ENCODE assay signal across 8 mouse cellular contexts in genomic region chr2:37451667-37452375, GRCm38 (mm10). TPM values are rescaled to one million over a fixed set of nuclear protein-coding genes. Genes with fewer than 3 reads are reported as not detected.
DNase-seq lines count a peak whose midpoint lies in the region; TF ChIP-seq lines count a peak whose summit lies in the region.

No protein-coding gene starts in this region.

- intact Hi-C loops in gastrocnemius, adult 2 months (cut with DNase I) = no loop called here

- H3K27ac ChIP-seq in gastrocnemius, adult 2 months = peak overlapping the region; percentile 95

- peaks cover 11% of the 10 kb centered on the region for H3K36me3 ChIP-seq in megakaryocyte, embryonic 14.5 days (replicated peaks; ENCODE audit: low read length)

- H3K9me3 ChIP-seq in megakaryocyte, embryonic 14.5 days = no peaks in the 10 kb centered on the region

- no peaks in the 10 kb centered on the region for H3K27me3 ChIP-seq in megakaryocyte, embryonic 14.5 days (replicated peaks)

- DNase-seq in WW6 (ENCODE audit: low read depth, low spot score) = peak; percentile 87
- DNase-seq in cerebellum, postnatal 4 days (ENCODE audit: low spot score in 2 of 2) = peak; percentile 86 to 91
- DNase-seq in gastrocnemius, adult 2 months = peak; percentile 98
- DNase-seq in hindlimb bud, embryonic 11.5 days (ENCODE audit: extremely low spot score, low read depth, low spot score) = peak; percentile 61
- DNase-seq in left cerebral cortex, adult 8-10 months (ENCODE audit: low spot score in 2 of 2) = peak; percentile 72 to 88
- DNase-seq in right cerebral cortex, postnatal 10 days (ENCODE audit: low spot score in 2 of 2) = peak; percentile 94 to 96
- DNase-seq in urinary bladder, postnatal 25 days (ENCODE audit: low spot score) = peak; percentile 90

- peaks cover 36% of the 10 kb centered on the region for H3K4me1 ChIP-seq in megakaryocyte, embryonic 14.5 days

- no peak for TF ChIP-seq CTCF in gastrocnemius, adult 2 months (IDR thresholded peaks at IDR 0.05)

- peak overlapping the region; percentile 80 for H3K4me3 ChIP-seq in gastrocnemius, adult 2 months
- peak overlapping the region; percentile 93 for H3K4me3 ChIP-seq in megakaryocyte, embryonic 14.5 days (replicated peaks)

RNA-seq across cellular contexts. Expression of gene Rabgap1, which starts 8.7 kb away (rescaled TPM):
- total RNA-seq in gastrocnemius, adult 2 months (2021) = 10 to 100 TPM; 33.9 to 34.5 TPM
- 100 to 1,000 TPM in 1 of 4 experiments, 10 to 100 TPM in 3; 88.3 to 108 (median 96.0) TPM for total RNA-seq in left cerebral cortex, adult 8-10 months (2022)
- polyA plus RNA-seq in megakaryocyte, embryonic 14.5 days (2012; ENCODE audit: insufficient read depth, low replicate concordance) = 0.47 and 2.5 TPM in 2 replicates

RNA-seq across cellular contexts. Expression of gene Zbtb6, which starts 8.8 kb away (rescaled TPM):
- total RNA-seq in gastrocnemius, adult 2 months (2021) = 1 to 10 TPM; 3.4 to 4.0 TPM
- total RNA-seq in left cerebral cortex, adult 8-10 months (2022) = 10 to 100 TPM; 12.6 to 14.9 (median 14.0) TPM
- polyA plus RNA-seq in megakaryocyte, embryonic 14.5 days (2012; ENCODE audit: insufficient read depth, low replicate concordance) = 0.06 TPM in 1 of 2 replicates, not detected in the other

RNA-seq across cellular contexts. Expression of gene Zbtb26, which starts 8.9 kb away (rescaled TPM):
- 1 to 10 TPM; 4.6 to 5.7 TPM for total RNA-seq in gastrocnemius, adult 2 months (2021)
- 10 to 100 TPM in 1 of 4 experiments, 1 to 10 TPM in 3; 8.4 to 11.1 (median 9.1) TPM for total RNA-seq in left cerebral cortex, adult 8-10 months (2022)
- 0.06 and 0.82 TPM in 2 replicates for polyA plus RNA-seq in megakaryocyte, embryonic 14.5 days (2012; ENCODE audit: insufficient read depth, low replicate concordance)

RNA-seq across cellular contexts. Expression of gene Rc3h2, which starts 29.1 kb away (rescaled TPM):
- total RNA-seq in gastrocnemius, adult 2 months (2021) = 10 to 100 TPM; 36.0 to 46.3 TPM
- 10 to 100 TPM; 75.6 to 92.0 (median 82.8) TPM for total RNA-seq in left cerebral cortex, adult 8-10 months (2022)
- polyA plus RNA-seq in megakaryocyte, embryonic 14.5 days (2012; ENCODE audit: insufficient read depth, low replicate concordance) = 0.24 and 0.47 TPM in 2 replicates

Comparison
In these comparisons a context has a peak if more than half of its experiments do, and no peak if none do; other contexts are left out.
1. Peak in every context shown above with its lines: DNase-seq, H3K4me3 ChIP-seq and H3K27ac ChIP-seq.